Mouse (Mus musculus): Measurements from ENCODE around the gene Rad51b. TPM values are rescaled to one million over a fixed set of nuclear protein-coding genes. Genes with fewer than 3 reads are reported as not detected.

The Rad51b gene
- polyA plus RNA-seq (2017; shearing (Covaris generic)), result 0.39 TPM

GRCm38 (mm10) chr12:79297121-79297576, at the start of gene Rad51b:
Rad51b (plus strand) TSS chr12:79297282.

GRCm38 (mm10) chr12:79296126-79296816, 811 bp upstream of the Rad51b start, which contains the start of gene Zfyve26:
Zfyve26 (minus strand) TSS chr12:79296304.

Other genes starting within 250 kb of the Rad51b start
- 5.6 TPM for gene Pigh, start 207.6 kb upstream of the Rad51b start, polyA plus RNA-seq (2017; shearing (Covaris generic))
- 0.50 TPM for gene Arg2, start 166.5 kb upstream of the Rad51b start, polyA plus RNA-seq (2017; shearing (Covaris generic))
- gene Vti1b, start 124.6 kb upstream of the Rad51b start, polyA plus RNA-seq (2017; shearing (Covaris generic)), result 110 TPM
- 25.6 TPM for gene Rdh11, start 105.0 kb upstream of the Rad51b start, polyA plus RNA-seq (2017; shearing (Covaris generic))
- gene Rdh12, start 88.4 kb upstream of the Rad51b start, polyA plus RNA-seq (2017; shearing (Covaris generic)), result 8.4 TPM
- 26.0 TPM for gene Zfyve26, start 978 bp upstream of the Rad51b start, polyA plus RNA-seq (2017; shearing (Covaris generic))

Measured in naive thymus-derived CD4-positive, alpha-beta T cell, adult 5 months (primary cell).